Comparison of ENCODE assay signal across 24 mouse cellular contexts in the genomic region with DNA sequence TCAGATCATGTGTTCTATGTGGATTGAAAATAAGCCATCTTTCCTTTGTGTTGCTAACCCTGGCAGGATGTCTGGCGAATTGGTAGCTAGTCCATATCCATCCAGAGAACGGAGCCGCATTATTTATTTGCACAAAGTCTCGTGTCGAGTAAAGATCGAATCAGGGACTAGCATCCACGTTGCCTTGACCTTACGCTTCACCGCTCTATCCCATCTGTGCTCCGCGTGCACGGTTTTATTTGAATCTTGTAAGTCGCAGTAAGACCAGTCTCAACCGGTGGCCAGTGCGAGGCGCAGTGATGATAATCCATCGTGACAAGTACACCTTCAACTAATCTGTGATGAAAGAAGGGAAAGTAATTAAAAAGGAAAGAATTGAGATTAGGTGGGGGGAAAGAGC. TPM values are rescaled to one million over a fixed set of nuclear protein-coding genes. Genes with fewer than 3 reads are reported as not detected.
A peak's percentile ranks its signal among the peaks of the same experiment; 100 is the strongest.
DNase-seq lines count a peak whose midpoint lies in the region; ATAC-seq and TF ChIP-seq lines count a peak whose summit lies in the region.
"Had no signal": no experiment of that assay in that cellular context is flagged by ENCODE, and none has a peak within 500 bp of the region (broad histone marks: within the 10 kb centered on the region; RNA-seq: fewer than 3 reads in every experiment).

No protein-coding gene starts in this region.

- no peak overlapping the region for H3K27ac ChIP-seq in heart, embryonic 10.5 days
- no peak overlapping the region for H3K27ac ChIP-seq in midbrain, embryonic 14.5 days (replicated peaks; ENCODE audit: low read depth, low read length)
- no peak overlapping the region for H3K27ac ChIP-seq in midbrain, embryonic 11.5 days (ENCODE audit: low read depth, low read length)
- H3K27ac ChIP-seq in hindbrain, postnatal 0 days = no peak overlapping the region; the same call in 1 of the 2 replicates
- H3K27ac ChIP-seq: embryonic facial prominence, embryonic 15.5 days; forebrain, embryonic 10.5 days; gastrocnemius, adult 2 months; heart, adult 2 months; heart, embryonic 13.5 days; intestine, embryonic 15.5 days had no signal

- no peak overlapping the region for H3K4me2 ChIP-seq in midbrain, embryonic 14.5 days (ENCODE audit: low read length)
- no peak overlapping the region for H3K4me2 ChIP-seq in midbrain, embryonic 11.5 days
- no peak overlapping the region for H3K4me2 ChIP-seq in hindbrain, postnatal 0 days (ENCODE audit: low read depth, low read length)
- H3K4me2 ChIP-seq: embryonic facial prominence, embryonic 15.5 days; heart, embryonic 13.5 days; intestine, embryonic 15.5 days had no signal

- no peak overlapping the region for H3K9ac ChIP-seq in midbrain, embryonic 14.5 days (replicated peaks; ENCODE audit: low read length)
- no peak overlapping the region for H3K9ac ChIP-seq in midbrain, embryonic 11.5 days (ENCODE audit: low read length)
- H3K9ac ChIP-seq in hindbrain, postnatal 0 days (replicated peaks; ENCODE audit: low read length) = no peak overlapping the region
- H3K9ac ChIP-seq: embryonic facial prominence, embryonic 15.5 days; heart, embryonic 13.5 days; intestine, embryonic 15.5 days had no signal

- H3K4me1 ChIP-seq in heart, embryonic 10.5 days = peaks cover 13% of the 10 kb centered on the region
- H3K4me1 ChIP-seq in midbrain, embryonic 14.5 days (ENCODE audit: control insufficient read depth, insufficient read depth, low read length) = no peaks in the 10 kb centered on the region
- H3K4me1 ChIP-seq in midbrain, embryonic 11.5 days (ENCODE audit: control insufficient read depth, insufficient read depth, low read length) = no peaks in the 10 kb centered on the region
- H3K4me1 ChIP-seq in hindbrain, postnatal 0 days (ENCODE audit: insufficient read depth, low read length) = no peaks in the 10 kb centered on the region
- H3K4me1 ChIP-seq: embryonic facial prominence, embryonic 15.5 days; intestine, embryonic 15.5 days had no signal

- 94% methylated on average over 17 of the region's 17 CpGs for WGBS in heart, embryonic 10.5 days
- WGBS in midbrain, embryonic 14.5 days = 87% methylated on average over 17 of the region's 17 CpGs
- whole genome bisulfite sequencing in midbrain, embryonic 11.5 days = 91% methylated on average over 17 of the region's 17 CpGs
- WGBS in hindbrain, postnatal 0 days = 84% methylated on average over 17 of the region's 17 CpGs

- no peak for ATAC-seq in midbrain, embryonic 14.5 days (ENCODE audit: low FRiP score, low TSS enrichment)
- ATAC-seq in midbrain, embryonic 11.5 days (ENCODE audit: low FRiP score) = no peak
- ATAC-seq in hindbrain, postnatal 0 days = peak; percentile 73
- no peak for ATAC-seq in monocyte, adult 5-6 weeks (replicated peaks; ENCODE audit: insufficient number of reproducible peaks, low FRiP score, low TSS enrichment, poor library complexity, severe bottlenecking)
- ATAC-seq: forebrain, embryonic 14.5 days; intestine, embryonic 15.5 days had no signal

- no peaks in the 10 kb centered on the region for H3K27me3 ChIP-seq in heart, embryonic 10.5 days (ENCODE audit: insufficient read depth, poor library complexity, severe bottlenecking)
- H3K27me3 ChIP-seq in midbrain, embryonic 14.5 days (ENCODE audit: control insufficient read depth, insufficient read depth, low read length) = no peaks in the 10 kb centered on the region
- no peaks in the 10 kb centered on the region for H3K27me3 ChIP-seq in midbrain, embryonic 11.5 days (ENCODE audit: control insufficient read depth, insufficient read depth, low read length)
- H3K27me3 ChIP-seq in hindbrain, postnatal 0 days (ENCODE audit: insufficient read depth, low read length) = no peaks in the 10 kb centered on the region
- H3K27me3 ChIP-seq: embryonic facial prominence, embryonic 15.5 days; heart, embryonic 13.5 days; intestine, embryonic 15.5 days had no signal

- peaks cover 68% of the 10 kb centered on the region for H3K36me3 ChIP-seq in heart, embryonic 10.5 days
- peaks cover 76% of the 10 kb centered on the region for H3K36me3 ChIP-seq in midbrain, embryonic 14.5 days (ENCODE audit: control insufficient read depth, insufficient read depth, low read length)
- peaks cover 5% of the 10 kb centered on the region; the same call in 1 of the 2 replicates for H3K36me3 ChIP-seq in midbrain, embryonic 11.5 days (ENCODE audit: control insufficient read depth, insufficient read depth, low read length)
- peaks cover 3% of the 10 kb centered on the region; the same call in 1 of the 2 replicates for H3K36me3 ChIP-seq in hindbrain, postnatal 0 days (ENCODE audit: insufficient read depth, low read length)

- TF ChIP-seq CTCF in hindbrain, postnatal 0 days (IDR thresholded peaks at IDR 0.05; ENCODE audit: low read depth) = no peak

- H3K4me3 ChIP-seq in heart, embryonic 10.5 days = no peak overlapping the region
- no peak overlapping the region for H3K4me3 ChIP-seq in midbrain, embryonic 14.5 days (replicated peaks; ENCODE audit: low read depth, low read length)
- H3K4me3 ChIP-seq in midbrain, embryonic 11.5 days (ENCODE audit: low read depth, low read length) = no peak overlapping the region
- no peak overlapping the region for H3K4me3 ChIP-seq in hindbrain, postnatal 0 days (ENCODE audit: low read length)
- H3K4me3 ChIP-seq: embryonic facial prominence, embryonic 15.5 days; erythroblast, embryonic 14.5 days; forebrain, embryonic 10.5 days; gastrocnemius, adult 2 months; heart, adult 2 months; heart, embryonic 13.5 days; intestine, embryonic 15.5 days had no signal

- H3K9me3 ChIP-seq in heart, embryonic 10.5 days = no peaks in the 10 kb centered on the region
- no peaks in the 10 kb centered on the region for H3K9me3 ChIP-seq in midbrain, embryonic 14.5 days (ENCODE audit: control insufficient read depth, low read length)
- H3K9me3 ChIP-seq in midbrain, embryonic 11.5 days (ENCODE audit: control insufficient read depth, low read length) = no peaks in the 10 kb centered on the region
- H3K9me3 ChIP-seq in hindbrain, postnatal 0 days (ENCODE audit: low read length) = no peaks in the 10 kb centered on the region
- H3K9me3 ChIP-seq: embryonic facial prominence, embryonic 15.5 days; forebrain, embryonic 10.5 days; heart, embryonic 13.5 days; intestine, embryonic 15.5 days had no signal

- DNase-seq in heart, embryonic 10.5 days (ENCODE audit: low spot score) = peak; percentile 67
- no peak for DNase-seq in heart, adult 18-20 months
- DNase-seq in midbrain, embryonic 14.5 days = peak; percentile 19
- DNase-seq in midbrain, embryonic 11.5 days (ENCODE audit: low spot score, missing footprints) = no peak
- peak; percentile 35 for DNase-seq in hindbrain, postnatal 0 days (ENCODE audit: low spot score)
- peak; percentile 30 for DNase-seq in retina, postnatal 7 days (ENCODE audit: low read depth, low spot score)
- DNase-seq: adrenal gland, adult 2 months; adrenal gland, postnatal 36 days; cerebellum, adult 11 months; cerebellum, adult 9-10 months; embryo, embryonic 11 days; gastrocnemius, adult 2 months; gastrocnemius, postnatal 25 days; heart, adult 2 months; heart, postnatal 36 days; kidney, adult 18-20 months had no signal

RNA-seq across cellular contexts. Expression of a gene that starts 23.8 kb away (rescaled TPM):
- 0.89 and 1.1 TPM in 2 replicates for polyA plus RNA-seq in heart, embryonic 10.5 days (2016; fragmentation: Nextera tagmentation; extraction: Ambion mirVana)
- 100 to 1,000 TPM; 108 to 118 TPM for total RNA-seq in heart, adult 18-20 months (2021)
- polyA plus RNA-seq in midbrain, embryonic 14.5 days (2014; fragmentation: Nextera tagmentation; extraction: Ambion mirVana) = 1.5 and 3.4 TPM in 2 replicates
- 1.6 and 2.1 TPM in 2 replicates for polyA plus RNA-seq in midbrain, embryonic 11.5 days (2014; fragmentation: Nextera tagmentation; extraction: Ambion mirVana)
- total RNA-seq in hindbrain, postnatal 0 days (2014; rRNA removed) = 0.42 and 0.54 TPM in 2 replicates
- 0.95 and 1.4 TPM in 2 replicates for polyA plus RNA-seq in hindbrain, postnatal 0 days (2015; fragmentation: Nextera tagmentation; extraction: Ambion mirVana)
- not detected in 3 replicates for total RNA-seq in monocyte, adult 5-6 weeks (2017)
- total RNA-seq: common myeloid progenitor, adult 5-6 weeks had no signal
- polyA plus RNA-seq: adrenal gland, adult 2 months; erythroblast, embryonic 14.5 days had no signal

RNA-seq across cellular contexts. Expression of a gene that starts 54.5 kb away (rescaled TPM):
- polyA plus RNA-seq in heart, embryonic 10.5 days (2016; fragmentation: Nextera tagmentation; extraction: Ambion mirVana) = 51.6 and 76.4 TPM in 2 replicates
- total RNA-seq in heart, adult 18-20 months (2021) = 10 to 100 TPM; 10.7 TPM
- 321 and 359 TPM in 2 replicates for polyA plus RNA-seq in midbrain, embryonic 14.5 days (2014; fragmentation: Nextera tagmentation; extraction: Ambion mirVana)
- 258 TPM in 2 replicates for polyA plus RNA-seq in midbrain, embryonic 11.5 days (2014; fragmentation: Nextera tagmentation; extraction: Ambion mirVana)
- 193 and 228 TPM in 2 replicates for total RNA-seq in hindbrain, postnatal 0 days (2014; rRNA removed)
- 181 and 195 TPM in 2 replicates for polyA plus RNA-seq in hindbrain, postnatal 0 days (2015; fragmentation: Nextera tagmentation; extraction: Ambion mirVana)
- total RNA-seq in monocyte, adult 5-6 weeks (2017) = 0.48 TPM in 1 of 3 replicates, not detected in the others
- total RNA-seq: common myeloid progenitor, adult 5-6 weeks had no signal

Comparison
In these comparisons a context has a peak if more than half of its experiments do, and no peak if none do; other contexts are left out.
1. DNase-seq: peak in heart, embryonic 10.5 days (single experiment), midbrain, embryonic 14.5 days (single experiment), hindbrain, postnatal 0 days (single experiment) and retina, postnatal 7 days (single experiment); none in heart, adult 18-20 months (0 of 2) and midbrain, embryonic 11.5 days (single experiment).